Mouse (Mus musculus): Measurements from ENCODE around the gene Arhgap25. TPM values are rescaled to one million over a fixed set of nuclear protein-coding genes. Genes with fewer than 3 reads are reported as not detected.

Gene Arhgap25
- polyA plus RNA-seq, 1 experiment from 2014 or later, result 7.5 TPM

DNA sequence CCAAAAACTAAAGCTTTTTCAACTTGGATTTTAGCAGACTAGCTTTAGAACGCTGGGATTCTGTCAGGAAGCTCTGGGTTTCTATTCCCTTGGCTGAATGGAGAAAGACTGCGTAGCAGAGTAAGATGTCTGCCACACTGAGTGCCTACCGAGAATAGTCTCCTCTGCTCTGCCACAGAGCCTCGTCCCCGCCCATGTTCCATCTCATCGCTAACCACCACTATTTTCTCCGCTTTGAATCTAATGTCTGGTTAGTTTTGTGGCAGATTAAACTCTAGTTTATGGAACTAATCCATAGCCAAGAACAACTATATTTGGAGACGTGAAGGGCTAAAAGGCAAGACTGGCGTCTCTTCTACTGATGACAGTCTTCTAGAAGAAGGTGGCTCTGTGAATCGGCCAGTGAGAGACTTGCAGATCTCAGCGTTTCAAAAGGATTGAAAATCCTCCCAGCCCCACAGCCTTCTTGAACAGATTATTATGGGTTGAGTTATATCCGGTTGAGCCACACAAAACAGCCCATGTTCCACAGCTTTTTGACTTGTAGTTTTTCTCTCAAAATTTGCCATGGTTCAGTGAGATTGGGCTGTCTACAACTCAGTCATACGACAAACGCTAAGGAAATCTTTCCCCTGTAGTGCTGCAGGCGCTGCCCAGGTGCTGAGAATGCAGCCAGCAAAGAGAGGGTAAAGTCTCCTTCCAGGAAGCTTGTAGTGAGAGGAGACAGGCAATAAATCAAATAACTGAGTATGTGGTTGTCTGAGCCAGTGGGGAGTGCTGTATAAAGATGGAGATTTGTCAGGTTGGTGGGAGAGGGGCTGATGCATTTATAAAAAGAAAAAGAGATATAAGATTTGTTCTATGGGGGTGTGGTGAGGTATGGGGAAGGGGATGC is 5.6 kb upstream of the Arhgap25 start:
- Histone ChIP-seq H3K27ac (ENCODE audit: low read length) (no peak overlapping the region), H3K4me2 (ENCODE audit: low read depth, low read length) (no peak overlapping the region), H3K4me3 (ENCODE audit: low read length) (no peak overlapping the region), H3K4me1 (ENCODE audit: control insufficient read depth, insufficient read depth, low read length) (peaks cover 7% of the 10 kb centered on the region; the same call in 1 of the 2 replicates), H3K9ac (ENCODE audit: low read length) (no peak overlapping the region), H3K27me3 (ENCODE audit: control insufficient read depth, insufficient read depth, low read length) (peaks cover 5% of the 10 kb centered on the region; the same call in 1 of the 2 replicates), H3K9me3 (replicated peaks; ENCODE audit: control insufficient read depth, low read length) (no peaks in the 10 kb centered on the region), H3K36me3 (ENCODE audit: control insufficient read depth, insufficient read depth) (no peaks in the 10 kb centered on the region)
- ATAC-seq (replicated peaks; ENCODE audit: extremely low read depth, insufficient read depth, low FRiP score), result no peak
- 74% methylated on average over 15 of the region's 15 CpGs for WGBS

DNA sequence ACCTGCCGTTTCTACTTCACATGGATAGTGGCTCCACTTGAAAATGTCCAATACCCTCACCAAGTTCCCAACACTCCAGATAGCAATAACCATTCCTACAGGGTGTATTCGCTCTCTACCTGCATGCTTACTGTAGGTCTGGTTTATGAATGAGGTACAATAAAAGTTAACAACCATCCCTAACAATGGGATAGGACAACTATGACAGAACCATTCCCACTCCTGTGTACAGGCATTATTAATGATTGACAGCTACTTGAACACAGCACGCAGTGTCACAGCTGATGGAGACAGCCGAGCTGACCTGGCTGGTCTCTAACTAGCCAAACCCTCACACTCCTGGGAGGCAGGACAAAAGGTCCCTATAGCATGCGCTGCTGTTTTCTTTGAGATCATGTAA is 4.6 kb upstream of the Arhgap25 start:
- Histone ChIP-seq H3K27me3 (ENCODE audit: control insufficient read depth, insufficient read depth, low read length) (peaks cover 5% of the 10 kb centered on the region), H3K4me3 (ENCODE audit: low read length) (no peak overlapping the region), H3K36me3 (ENCODE audit: control insufficient read depth, insufficient read depth) (no peaks in the 10 kb centered on the region), H3K9me3 (replicated peaks; ENCODE audit: control insufficient read depth, low read length) (no peaks in the 10 kb centered on the region), H3K4me2 (ENCODE audit: low read depth, low read length) (no peak overlapping the region), H3K9ac (ENCODE audit: low read length) (no peak overlapping the region), H3K4me1 (ENCODE audit: control insufficient read depth, insufficient read depth, low read length) (peaks cover 7% of the 10 kb centered on the region; the same call in 1 of the 2 replicates), H3K27ac (ENCODE audit: low read length) (no peak overlapping the region)
- ATAC-seq (replicated peaks; ENCODE audit: extremely low read depth, insufficient read depth, low FRiP score), result no peak
- WGBS, result 63% methylated on average over 5 of the region's 5 CpGs

GRCm38 (mm10) chr6:87536270-87536669 is 3.2 kb upstream of the Arhgap25 start:
- Histone ChIP-seq H3K9me3 (replicated peaks; ENCODE audit: control insufficient read depth, low read length) (no peaks in the 10 kb centered on the region), H3K9ac (ENCODE audit: low read length) (no peak overlapping the region), H3K27ac (ENCODE audit: low read length) (no peak overlapping the region), H3K36me3 (ENCODE audit: control insufficient read depth, insufficient read depth) (no peaks in the 10 kb centered on the region), H3K4me1 (ENCODE audit: control insufficient read depth, insufficient read depth, low read length) (peaks cover 7% of the 10 kb centered on the region; the same call in 1 of the 2 replicates), H3K4me2 (ENCODE audit: low read depth, low read length) (no peak overlapping the region), H3K27me3 (ENCODE audit: control insufficient read depth, insufficient read depth, low read length) (peaks cover 5% of the 10 kb centered on the region), H3K4me3 (ENCODE audit: low read length) (no peak overlapping the region)
- 78% methylated on average over 8 of the region's 8 CpGs for WGBS
- ATAC-seq (replicated peaks; ENCODE audit: extremely low read depth, insufficient read depth, low FRiP score), result no peak

DNA sequence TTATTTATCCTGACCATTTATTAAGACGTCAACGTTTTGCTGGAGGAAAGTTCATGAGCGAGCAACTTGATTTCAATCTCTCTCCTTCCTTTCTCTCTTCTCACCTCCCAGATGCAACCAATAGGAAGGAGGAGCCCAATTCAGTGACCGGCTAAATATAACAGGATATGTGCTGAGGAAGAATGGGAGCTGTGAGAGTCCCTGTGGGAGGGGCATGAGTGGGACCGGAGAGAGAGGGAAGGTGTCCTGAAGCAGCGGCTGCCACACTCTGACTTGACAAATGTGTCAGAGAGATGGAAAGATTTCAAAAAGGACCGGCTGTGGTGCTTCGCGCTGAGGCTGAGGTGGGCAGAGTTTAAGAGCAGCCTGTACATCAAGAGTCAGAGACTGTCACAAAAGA is 2.6 kb upstream of the Arhgap25 start:
- WGBS, result 39% methylated on average over 9 of the region's 9 CpGs
- H3K9ac ChIP-seq (ENCODE audit: low read length), result no peak overlapping the region
- no peaks in the 10 kb centered on the region for H3K36me3 ChIP-seq (ENCODE audit: control insufficient read depth, insufficient read depth)
- H3K4me2 ChIP-seq (ENCODE audit: low read depth, low read length), result no peak overlapping the region
- no peak for ATAC-seq (replicated peaks; ENCODE audit: extremely low read depth, insufficient read depth, low FRiP score)
- H3K27me3 ChIP-seq (ENCODE audit: control insufficient read depth, insufficient read depth, low read length), result peaks cover 5% of the 10 kb centered on the region
- no peak overlapping the region for H3K4me3 ChIP-seq (ENCODE audit: low read length)
- no peaks in the 10 kb centered on the region for H3K9me3 ChIP-seq (replicated peaks; ENCODE audit: control insufficient read depth, low read length)
- H3K4me1 ChIP-seq (ENCODE audit: control insufficient read depth, insufficient read depth, low read length), result peaks cover 7% of the 10 kb centered on the region; the same call in 1 of the 2 replicates
- no peak overlapping the region for H3K27ac ChIP-seq (ENCODE audit: low read length)

DNA sequence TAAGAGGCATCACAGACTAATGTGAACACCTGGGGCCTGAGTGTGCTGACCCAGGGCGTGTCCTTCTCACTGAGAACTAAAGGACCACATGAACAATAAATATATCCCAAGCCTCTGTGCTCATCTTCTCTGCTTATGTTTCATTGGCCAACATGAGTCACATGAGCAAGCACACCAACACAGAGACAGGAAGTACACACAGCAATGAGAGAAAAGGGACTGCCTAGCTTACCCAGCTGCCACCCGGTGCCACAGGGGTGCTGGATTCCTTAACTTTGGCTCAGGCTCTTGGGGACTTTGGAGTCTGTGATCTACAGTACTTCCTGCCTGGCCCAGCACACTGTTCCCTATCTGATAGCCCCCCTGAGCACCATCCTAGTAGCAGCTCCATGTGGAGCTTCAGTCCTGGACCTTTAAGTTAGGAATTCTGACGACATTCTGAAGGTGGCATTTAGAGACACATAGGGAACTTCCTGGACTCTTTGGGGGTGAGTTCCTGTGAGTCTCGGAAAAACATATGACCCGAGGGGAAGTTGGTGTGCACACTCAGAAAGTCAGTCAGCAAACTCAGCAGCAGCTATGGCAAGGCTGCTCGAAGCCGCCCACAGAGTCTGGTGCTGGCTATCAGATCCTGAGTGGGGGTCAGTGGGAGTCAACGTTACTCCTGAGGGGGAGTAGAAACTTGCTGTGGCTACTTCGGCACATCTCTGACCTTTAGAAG is 2.0 kb upstream of the Arhgap25 start:
- no peak overlapping the region for H3K27ac ChIP-seq (ENCODE audit: low read length)
- H3K4me3 ChIP-seq (ENCODE audit: low read length), result no peak overlapping the region
- H3K36me3 ChIP-seq (ENCODE audit: control insufficient read depth, insufficient read depth), result no peaks in the 10 kb centered on the region
- H3K4me1 ChIP-seq (ENCODE audit: control insufficient read depth, insufficient read depth, low read length), result peaks cover 7% of the 10 kb centered on the region; the same call in 1 of the 2 replicates
- no peak for ATAC-seq (replicated peaks; ENCODE audit: extremely low read depth, insufficient read depth, low FRiP score)
- H3K9me3 ChIP-seq (replicated peaks; ENCODE audit: control insufficient read depth, low read length), result no peaks in the 10 kb centered on the region
- no peak overlapping the region for H3K4me2 ChIP-seq (ENCODE audit: low read depth, low read length)
- WGBS, result 66% methylated on average over 9 of the region's 9 CpGs
- H3K27me3 ChIP-seq (ENCODE audit: control insufficient read depth, insufficient read depth, low read length), result peaks cover 5% of the 10 kb centered on the region
- H3K9ac ChIP-seq (ENCODE audit: low read length), result no peak overlapping the region

DNA sequence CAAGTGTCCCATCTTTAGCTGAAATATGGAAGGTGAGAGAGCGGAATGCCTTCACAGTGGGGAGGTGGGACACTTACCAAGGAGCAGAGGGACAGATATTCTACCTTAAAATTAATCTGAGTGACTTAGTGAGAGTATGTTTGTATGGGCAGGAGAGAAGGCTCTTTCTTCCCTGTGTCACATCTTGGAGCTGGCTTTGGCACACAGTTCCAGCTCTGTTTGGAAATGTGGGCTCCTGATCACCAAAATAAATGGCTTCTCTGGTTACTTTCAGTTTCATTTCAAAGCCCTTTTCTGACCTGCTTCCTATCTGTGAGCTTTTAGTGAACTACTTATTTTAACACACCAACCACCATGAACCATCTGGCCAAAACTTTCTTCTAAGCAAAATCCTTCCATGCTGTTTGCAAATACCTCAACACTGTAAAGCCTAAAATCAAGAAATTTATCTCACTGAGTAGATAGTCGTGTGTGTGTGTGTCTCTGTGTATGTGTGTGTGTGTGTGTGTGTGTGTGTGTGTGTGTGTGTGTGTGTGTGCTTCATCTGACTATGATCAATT is 1.5 kb downstream of the Arhgap25 start:
- 80% methylated on average over 2 of the region's 2 CpGs for WGBS
- Histone ChIP-seq H3K36me3 (ENCODE audit: control insufficient read depth, insufficient read depth) (no peaks in the 10 kb centered on the region), H3K9ac (ENCODE audit: low read length) (no peak overlapping the region), H3K4me3 (ENCODE audit: low read length) (peak overlapping the region; percentile 6; the same call in 1 of the 2 replicates), H3K4me1 (ENCODE audit: control insufficient read depth, insufficient read depth, low read length) (peaks cover 7% of the 10 kb centered on the region; the same call in 1 of the 2 replicates), H3K27me3 (ENCODE audit: control insufficient read depth, insufficient read depth, low read length) (no peaks in the 10 kb centered on the region; the same call in 1 of the 2 replicates), H3K4me2 (ENCODE audit: low read depth, low read length) (peak overlapping the region; percentile 34), H3K9me3 (replicated peaks; ENCODE audit: control insufficient read depth, low read length) (no peaks in the 10 kb centered on the region), H3K27ac (ENCODE audit: low read length) (no peak overlapping the region)
- no peak for ATAC-seq (replicated peaks; ENCODE audit: extremely low read depth, insufficient read depth, low FRiP score)

DNA sequence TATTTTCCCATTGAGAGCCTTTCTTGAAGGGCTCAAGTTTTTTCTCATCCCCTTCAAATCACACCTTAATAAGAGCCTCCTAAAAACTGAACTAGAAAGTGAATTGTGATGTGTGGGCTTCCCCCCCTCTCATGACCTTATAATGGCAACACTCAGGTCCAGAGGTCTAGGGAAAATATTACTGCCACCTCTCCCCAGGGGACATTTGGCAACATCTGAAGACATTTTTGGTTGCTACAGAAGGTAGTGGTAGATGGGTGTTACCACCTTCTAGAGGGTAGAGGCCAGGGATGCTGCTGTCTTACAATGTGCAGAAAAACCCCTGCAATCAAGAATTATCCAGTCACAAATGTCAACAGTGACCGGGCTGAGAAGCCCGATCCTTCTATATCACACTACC is 2.7 kb downstream of the Arhgap25 start:
- no peak overlapping the region for H3K9ac ChIP-seq (ENCODE audit: low read length)
- H3K9me3 ChIP-seq (replicated peaks; ENCODE audit: control insufficient read depth, low read length), result no peaks in the 10 kb centered on the region
- ATAC-seq (replicated peaks; ENCODE audit: extremely low read depth, insufficient read depth, low FRiP score), result no peak
- no peak overlapping the region for H3K4me2 ChIP-seq (ENCODE audit: low read depth, low read length)
- no peak overlapping the region for H3K27ac ChIP-seq (ENCODE audit: low read length)
- no peaks in the 10 kb centered on the region; the same call in 1 of the 2 replicates for H3K27me3 ChIP-seq (ENCODE audit: control insufficient read depth, insufficient read depth, low read length)
- peaks cover 4% of the 10 kb centered on the region; the same call in 1 of the 2 replicates for H3K4me1 ChIP-seq (ENCODE audit: control insufficient read depth, insufficient read depth, low read length)
- 63% methylated on average over 2 of the region's 2 CpGs for WGBS
- no peak overlapping the region for H3K4me3 ChIP-seq (ENCODE audit: low read length)
- no peaks in the 10 kb centered on the region for H3K36me3 ChIP-seq (ENCODE audit: control insufficient read depth, insufficient read depth)

DNA sequence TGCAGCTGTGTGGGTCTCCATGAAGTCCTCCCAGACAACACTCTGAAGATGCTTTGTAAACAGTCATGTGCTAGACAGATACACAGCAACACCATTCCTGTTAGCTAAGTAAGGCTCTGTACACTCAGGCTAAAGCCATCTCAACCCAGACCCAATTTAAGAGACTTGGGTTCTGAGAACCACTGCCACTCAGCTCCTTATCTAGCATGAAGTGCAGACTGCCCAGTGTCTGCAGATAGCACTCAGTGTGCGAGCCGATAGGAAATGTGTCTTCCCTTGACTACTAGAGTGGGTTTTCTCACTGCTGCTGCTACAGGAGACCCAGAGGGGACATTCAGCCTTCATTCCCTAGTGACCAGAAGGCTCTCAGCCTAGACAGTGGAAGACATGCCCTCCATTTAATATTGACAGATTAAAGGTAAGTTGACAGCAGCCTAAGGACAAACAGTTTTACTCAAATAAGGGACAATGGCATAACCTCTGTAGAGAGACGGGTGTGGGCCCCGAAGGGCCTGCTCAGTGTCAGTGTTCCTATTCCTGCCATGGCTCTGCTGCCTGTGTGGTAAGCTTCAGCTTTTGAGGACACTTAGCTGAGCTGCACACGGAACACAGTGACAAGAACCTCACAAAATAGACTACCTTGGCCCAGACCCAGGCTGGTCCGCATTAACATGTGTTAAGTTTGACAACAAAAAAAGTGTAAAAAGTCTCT is 5.1 kb downstream of the Arhgap25 start:
- Histone ChIP-seq H3K27ac (ENCODE audit: low read length) (no peak overlapping the region), H3K27me3 (ENCODE audit: control insufficient read depth, insufficient read depth, low read length) (peaks cover under 1% of the 10 kb centered on the region; the same call in 1 of the 2 replicates), H3K36me3 (ENCODE audit: control insufficient read depth, insufficient read depth) (no peaks in the 10 kb centered on the region), H3K9ac (ENCODE audit: low read length) (no peak overlapping the region), H3K4me2 (ENCODE audit: low read depth, low read length) (no peak overlapping the region), H3K4me1 (ENCODE audit: control insufficient read depth, insufficient read depth, low read length) (no peaks in the 10 kb centered on the region), H3K4me3 (ENCODE audit: low read length) (no peak overlapping the region), H3K9me3 (replicated peaks; ENCODE audit: control insufficient read depth, low read length) (no peaks in the 10 kb centered on the region)
- WGBS, result 56% methylated on average over 6 of the region's 6 CpGs
- no peak for ATAC-seq (replicated peaks; ENCODE audit: extremely low read depth, insufficient read depth, low FRiP score)
